Mouse (Mus musculus) lung, adult 2 months (tissue): ENCODE data around the gene Fbxw5.

ENCODE experiments used
- CTCF ChIP-seq: fragments of 200-500 bp; IDR thresholded peaks from 2 replicates; pipeline ENCODE4 v1.5.1; 2011; ENCODE audit warnings: mild to moderate bottlenecking, low read length, control low read depth; ENCODE audit not compliant: insufficient read depth
- POLR2A ChIP-seq: fragments of 200-500 bp; IDR thresholded peaks from 2 replicates; pipeline ENCODE4 v1.6.1; 2011; ENCODE audit warnings: low read depth, mild to moderate bottlenecking, control low read depth, low read length, borderline replicate concordance; ENCODE audit errors: extremely low read depth

DNA sequence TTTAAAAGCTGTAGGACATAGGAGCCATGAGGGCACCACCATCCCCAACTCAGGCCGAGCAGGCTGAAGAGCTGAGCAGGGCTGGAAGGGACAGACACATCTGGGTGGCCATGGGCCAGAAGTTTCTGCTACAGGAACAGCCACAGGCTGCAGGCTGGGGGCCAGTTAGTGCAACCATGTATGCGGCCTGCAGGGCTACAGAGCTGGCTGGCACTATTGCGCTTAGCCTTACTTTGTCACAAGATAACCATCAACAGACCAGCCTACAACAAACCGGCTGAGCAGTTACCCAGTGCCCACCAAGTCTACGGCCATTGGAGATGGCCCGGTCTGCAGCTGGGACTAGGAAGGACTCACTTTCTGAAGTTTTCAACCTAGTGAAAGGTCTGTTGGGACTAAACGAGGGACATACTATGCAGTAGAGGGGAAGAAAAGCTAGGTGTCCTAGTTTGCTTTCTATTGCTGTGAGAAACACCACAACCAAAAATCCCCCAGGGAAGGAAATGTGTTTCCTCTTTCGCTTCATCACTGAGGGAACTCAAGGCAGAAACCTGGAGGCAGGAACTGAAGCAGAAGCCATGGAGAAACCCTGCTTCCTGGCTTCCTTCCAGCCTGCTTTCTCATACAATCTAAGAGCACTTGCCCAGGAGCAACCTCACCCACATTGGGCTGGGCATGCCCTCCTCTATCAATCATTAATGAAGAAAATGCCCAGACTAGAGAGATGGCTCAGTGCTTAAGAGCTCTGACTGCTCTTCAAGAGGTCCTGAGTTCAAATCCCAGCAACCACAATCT is 49.5 kb upstream of the Fbxw5 start:
- TF ChIP-seq CTCF: no peak
- no peak for TF ChIP-seq POLR2A
